Mouse (Mus musculus) forebrain, embryonic 14.5 days (tissue): Measurements from ENCODE around the gene Mrpl37. TPM values are rescaled to one million over a fixed set of nuclear protein-coding genes. Genes with fewer than 3 reads are reported as not detected.

Source experiments
- ATAC-seq: fragments of 200-750 bp; cut with Nextera tagmentation; 2 replicates; pipeline ENCODE4 v1.8.0; 2017; ENCODE audit warnings: mild to moderate bottlenecking, moderate library complexity
- DNase-seq: peaks from one replicate; pipeline ENCODE4 v3.0.0-alpha.2; 2015; ENCODE audit warnings: low spot score
- H3K27ac ChIP-seq: fragments of 300-500 bp; sonication (generic); 2 replicates; pipeline ENCODE4 v1.5.1; 2014; ENCODE audit warnings: low read depth, mild to moderate bottlenecking, control low read depth, low read length, moderate library complexity
- H3K27me3 ChIP-seq: fragments of 300-500 bp; sonication (generic); replicated peaks from 2 replicates; pipeline ENCODE4 v1.6.1; 2014; ENCODE audit warnings: low read length, control low read depth, mixed read lengths; ENCODE audit not compliant: control insufficient read depth, insufficient read depth
- H3K36me3 ChIP-seq: fragments of 300-500 bp; sonication (generic); 2 replicates; pipeline ENCODE4 v1.6.1; 2014; ENCODE audit warnings: low read length, control low read depth; ENCODE audit not compliant: control insufficient read depth, insufficient read depth
- H3K4me1 ChIP-seq: fragments of 300-500 bp; sonication (generic); 2 replicates; pipeline ENCODE4 v1.6.1; 2014; ENCODE audit warnings: antibody characterized with exemption, low read length, control low read depth; ENCODE audit not compliant: control insufficient read depth, insufficient read depth
- H3K4me2 ChIP-seq: fragments of 300-500 bp; sonication (generic); 2 replicates; pipeline ENCODE4 v1.6.1; 2014; ENCODE audit warnings: mild to moderate bottlenecking, control low read depth, low read length
- H3K4me3 ChIP-seq: fragments of 300-500 bp; sonication (generic); 2 replicates; pipeline ENCODE4 v1.5.1; 2014; ENCODE audit warnings: low read depth, low read length, control low read depth
- H3K9ac ChIP-seq: fragments of 300-500 bp; sonication (generic); 2 replicates; pipeline ENCODE4 v1.6.1; 2014; ENCODE audit warnings: mild to moderate bottlenecking, low read length, control low read depth, moderate library complexity
- H3K9me3 ChIP-seq: fragments of 300-500 bp; sonication (generic); replicated peaks from 2 replicates; pipeline ENCODE4 v1.6.1; 2016; ENCODE audit warnings: low read length, control low read depth, mixed read lengths; ENCODE audit not compliant: control insufficient read depth
- WGBS: fragments of 180-500 bp; shearing (Covaris S2); extraction: QIAGEN DNeasy Blood & Tissue Kit; methylation state at CpG from one replicate; pipeline ENCODE4 v1.1.7; 2014; 5-methylcytosine and 5-hydroxymethylcytosine counted together
- polyA plus RNA-seq: library from polyadenylated mRNA; unstranded; fragments of >200 nt; fragmentation: Nextera tagmentation; extraction: Ambion mirVana; gene quantifications from 2 replicates; pipeline ENCODE4 v1.2.1, GENCODE M21; 2014

The Mrpl37 gene
- polyA plus RNA-seq, 1 experiment from 2014 or later: 95.6 TPM

DNA sequence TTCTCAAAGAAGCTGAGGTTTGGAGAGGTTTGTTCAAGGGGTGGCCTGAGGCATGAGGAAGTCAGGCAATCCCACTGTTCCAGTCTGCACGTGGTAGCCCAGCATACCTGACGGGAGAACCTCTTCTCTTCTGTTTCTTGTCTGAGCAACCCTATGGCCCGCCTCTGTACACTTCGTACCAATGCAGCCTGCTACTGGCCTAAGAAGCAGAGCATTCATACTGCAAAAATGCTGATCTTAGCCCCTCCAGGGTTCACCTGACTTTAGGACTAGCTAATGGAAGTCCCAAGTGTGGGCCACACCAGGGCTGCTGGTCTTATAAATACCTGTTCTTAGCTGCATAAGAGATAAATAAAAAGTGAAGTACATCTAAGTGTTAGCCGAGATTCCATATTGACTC is 8.3 kb downstream of the Mrpl37 start:
- H3K27me3 ChIP-seq: no peaks in the 10 kb centered on the region
- H3K27ac ChIP-seq: no peak overlapping the region
- DNase-seq: no peak
- no peaks in the 10 kb centered on the region for H3K9me3 ChIP-seq
- 89% methylated on average over 5 of the region's 5 CpGs for WGBS
- H3K36me3 ChIP-seq: peaks cover 75% of the 10 kb centered on the region
- H3K4me1 ChIP-seq: no peaks in the 10 kb centered on the region
- H3K4me3 ChIP-seq: no peak overlapping the region
- ATAC-seq: no peak
- no peak overlapping the region for H3K4me2 ChIP-seq
- H3K9ac ChIP-seq: no peak overlapping the region

DNA sequence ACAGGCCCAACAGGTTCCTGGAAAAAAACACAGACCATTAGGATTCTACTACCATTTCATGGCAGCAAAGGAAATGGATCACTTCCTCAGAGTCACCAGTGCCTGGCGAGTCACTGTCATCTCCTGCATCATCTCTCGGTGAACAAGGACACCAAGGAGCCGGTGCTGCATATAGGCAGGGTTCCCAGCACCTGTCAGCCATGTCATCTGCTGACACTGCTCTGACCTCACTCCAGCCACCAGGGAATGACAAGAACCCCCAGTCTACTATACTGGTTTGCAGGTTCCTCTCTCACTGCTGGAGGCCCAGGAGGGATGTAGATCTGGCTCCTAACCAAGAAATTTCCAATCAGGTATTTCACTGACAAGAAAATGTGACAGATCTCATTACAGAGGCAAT is 10.6 kb downstream of the Mrpl37 start:
- no peak overlapping the region for H3K4me2 ChIP-seq
- H3K9me3 ChIP-seq: no peaks in the 10 kb centered on the region
- H3K27me3 ChIP-seq: no peaks in the 10 kb centered on the region
- no peak overlapping the region for H3K27ac ChIP-seq
- H3K36me3 ChIP-seq: peaks cover 55% of the 10 kb centered on the region
- WGBS: 91% methylated on average over 3 of the region's 3 CpGs
- DNase-seq: no peak
- no peak overlapping the region for H3K4me3 ChIP-seq
- H3K9ac ChIP-seq: no peak overlapping the region
- ATAC-seq: no peak
- no peaks in the 10 kb centered on the region for H3K4me1 ChIP-seq

DNA sequence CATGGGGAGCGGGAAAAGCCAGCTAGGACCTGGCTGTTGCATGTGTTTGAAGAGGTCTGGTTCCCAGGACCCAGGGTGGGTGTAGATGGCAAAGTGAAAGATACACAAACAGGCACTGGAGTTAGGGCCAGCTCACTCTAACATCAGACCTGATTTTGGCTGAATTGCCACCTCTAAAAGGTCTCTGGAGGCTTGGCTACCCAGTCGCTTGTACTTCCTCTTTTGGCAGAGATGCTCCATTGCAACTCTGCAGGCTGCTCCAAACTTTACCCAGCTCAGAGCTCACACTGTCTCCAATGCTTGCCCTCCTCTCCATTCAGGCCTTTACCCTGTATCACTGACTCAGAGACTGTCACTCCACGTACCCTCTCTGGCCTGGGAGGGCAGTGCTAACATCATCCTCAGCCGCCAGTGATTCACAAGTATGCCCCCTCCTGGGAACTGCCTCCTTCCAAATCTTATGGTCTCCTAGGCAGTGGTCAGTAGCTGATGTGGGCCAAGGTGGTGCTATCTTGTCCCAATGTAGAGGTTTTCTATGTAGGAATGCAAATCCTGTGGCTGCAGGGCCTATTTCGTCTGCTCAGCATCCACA is 13.6 kb downstream of the Mrpl37 start:
- Histone ChIP-seq H3K4me1 (no peaks in the 10 kb centered on the region), H3K9me3 (no peaks in the 10 kb centered on the region), H3K27me3 (no peaks in the 10 kb centered on the region), H3K27ac (no peak overlapping the region), H3K9ac (no peak overlapping the region), H3K36me3 (peaks cover 40% of the 10 kb centered on the region), H3K4me2 (no peak overlapping the region), H3K4me3 (no peak overlapping the region)
- DNase-seq (no peak), ATAC-seq (no peak)
- 48% methylated on average over 5 of the region's 5 CpGs for WGBS

DNA sequence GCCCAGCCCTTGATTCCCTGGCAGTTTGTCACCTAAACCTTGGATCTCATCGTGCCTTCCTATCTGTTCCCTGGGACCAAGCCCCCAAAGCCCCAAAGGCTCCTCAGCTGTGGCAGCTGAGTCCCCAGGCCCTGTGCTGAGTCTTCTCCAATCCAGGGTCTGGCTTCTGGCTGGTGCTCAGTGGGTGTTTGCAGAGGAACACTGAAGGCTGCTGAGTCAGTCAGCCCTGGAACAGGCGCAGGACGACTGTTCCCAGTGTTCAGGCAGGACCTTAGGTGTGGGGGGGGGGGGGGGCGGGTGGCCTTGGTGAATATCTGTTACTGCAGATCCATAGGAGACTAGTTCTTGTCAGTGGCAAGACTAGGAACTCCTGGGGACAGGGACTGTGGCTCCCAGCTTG is 14.8 kb downstream of the Mrpl37 start:
- Histone ChIP-seq H3K4me3 (no peak overlapping the region), H3K4me2 (no peak overlapping the region)

DNA sequence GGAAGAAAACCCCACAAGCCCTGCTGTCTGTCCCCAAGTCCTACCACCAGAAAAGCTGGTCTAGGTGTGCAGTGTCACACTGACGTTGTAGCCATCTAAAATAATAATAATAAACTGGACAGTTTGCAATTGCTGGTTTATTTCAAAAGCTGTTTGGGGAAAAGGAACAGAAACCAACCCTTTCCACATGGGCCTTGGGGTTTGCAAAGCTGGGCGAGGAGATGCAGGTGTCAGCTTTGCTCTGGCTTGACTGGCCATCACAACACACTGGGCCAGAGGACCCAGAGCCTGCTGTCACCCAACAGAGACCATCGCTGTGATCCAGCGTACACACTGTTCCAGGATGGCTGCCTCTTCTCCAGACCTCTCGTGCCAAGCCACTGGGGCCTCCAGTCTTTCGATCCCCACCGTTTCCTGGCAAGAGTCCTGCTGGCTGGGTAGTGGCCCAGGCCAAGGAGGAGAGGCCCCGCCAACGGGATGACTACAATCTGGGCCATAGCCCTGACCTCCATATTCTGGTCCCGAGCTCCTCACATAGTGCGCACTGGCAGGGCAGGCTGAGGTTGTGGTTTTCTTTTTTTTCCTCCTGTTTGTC is 18.0 kb downstream of the Mrpl37 start:
- WGBS: 84% methylated on average over 11 of the region's 11 CpGs
- no peak for DNase-seq
- peaks cover 52% of the 10 kb centered on the region for H3K36me3 ChIP-seq

More for the DNA sequence above, 14.8 kb downstream of the Mrpl37 start:
- no peaks in the 10 kb centered on the region for H3K4me1 ChIP-seq
- no peak for DNase-seq
- H3K27me3 ChIP-seq: no peaks in the 10 kb centered on the region
- 51% methylated on average over 4 of the region's 4 CpGs for WGBS
- H3K9me3 ChIP-seq: no peaks in the 10 kb centered on the region
- ATAC-seq: no peak
- peaks cover 40% of the 10 kb centered on the region for H3K36me3 ChIP-seq
- no peak overlapping the region for H3K27ac ChIP-seq
- no peak overlapping the region for H3K9ac ChIP-seq

DNA sequence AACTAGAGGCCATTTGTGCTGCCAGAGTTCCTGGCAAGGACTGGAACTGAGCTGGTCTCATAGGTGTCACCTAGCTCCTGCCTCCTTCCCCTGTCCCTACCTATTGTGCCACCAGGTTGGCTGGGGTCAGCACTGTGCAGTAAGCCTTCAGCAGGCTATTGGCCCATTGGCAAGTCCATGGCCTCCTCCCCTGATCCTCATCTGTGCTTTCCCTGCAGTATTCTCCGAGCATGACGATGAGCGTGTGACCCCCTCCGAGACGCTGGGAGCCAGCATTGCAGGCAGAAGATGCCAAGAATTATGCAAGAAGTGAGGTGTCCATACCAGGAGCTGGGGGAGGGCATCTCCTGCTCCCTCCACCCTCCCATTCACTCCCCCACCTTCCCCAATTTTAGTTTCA is 18.9 kb downstream of the Mrpl37 start:
- Histone ChIP-seq H3K27ac (no peak overlapping the region), H3K9ac (no peak overlapping the region), H3K4me3 (no peak overlapping the region), H3K27me3 (no peaks in the 10 kb centered on the region), H3K4me1 (no peaks in the 10 kb centered on the region), H3K4me2 (no peak overlapping the region), H3K36me3 (peaks cover 57% of the 10 kb centered on the region), H3K9me3 (no peaks in the 10 kb centered on the region)
- WGBS: 91% methylated on average over 5 of the region's 5 CpGs
- ATAC-seq (no peak), DNase-seq (no peak)

More for the DNA sequence above, 18.0 kb downstream of the Mrpl37 start:
- Histone ChIP-seq H3K4me3 (no peak overlapping the region), H3K9me3 (no peaks in the 10 kb centered on the region), H3K4me2 (no peak overlapping the region), H3K9ac (no peak overlapping the region), H3K27me3 (no peaks in the 10 kb centered on the region), H3K27ac (no peak overlapping the region), H3K4me1 (no peaks in the 10 kb centered on the region)
- no peak for ATAC-seq

DNA sequence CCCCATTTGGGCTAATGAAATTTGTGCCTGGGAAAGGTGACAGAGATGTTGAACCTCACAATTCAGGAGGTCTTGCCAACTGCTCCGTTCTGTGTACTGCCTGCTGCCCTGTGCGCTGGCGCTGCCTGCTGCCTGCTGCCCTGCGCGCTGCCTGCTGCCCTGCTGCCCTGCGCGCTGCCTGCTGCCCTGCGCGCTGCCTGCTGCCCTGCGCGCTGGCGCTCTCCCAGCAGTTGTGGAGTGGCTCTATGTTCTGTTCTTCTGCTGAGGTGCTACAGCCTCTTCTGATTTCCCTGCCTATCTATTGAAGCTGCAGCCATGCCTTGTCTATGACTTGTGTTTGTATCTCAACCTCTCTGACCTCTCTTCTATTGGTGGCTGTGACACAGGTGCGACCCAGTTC is 21.5 kb downstream of the Mrpl37 start:
- WGBS: 96% methylated on average over 13 of the region's 13 CpGs
- H3K4me2 ChIP-seq: no peak overlapping the region
- DNase-seq: no peak
- no peak overlapping the region for H3K4me3 ChIP-seq
- no peaks in the 10 kb centered on the region for H3K27me3 ChIP-seq
- no peak for ATAC-seq
- H3K9me3 ChIP-seq: no peaks in the 10 kb centered on the region
- peaks cover 82% of the 10 kb centered on the region for H3K36me3 ChIP-seq
- H3K4me1 ChIP-seq: no peaks in the 10 kb centered on the region
- no peak overlapping the region for H3K27ac ChIP-seq
- no peak overlapping the region for H3K9ac ChIP-seq

DNA sequence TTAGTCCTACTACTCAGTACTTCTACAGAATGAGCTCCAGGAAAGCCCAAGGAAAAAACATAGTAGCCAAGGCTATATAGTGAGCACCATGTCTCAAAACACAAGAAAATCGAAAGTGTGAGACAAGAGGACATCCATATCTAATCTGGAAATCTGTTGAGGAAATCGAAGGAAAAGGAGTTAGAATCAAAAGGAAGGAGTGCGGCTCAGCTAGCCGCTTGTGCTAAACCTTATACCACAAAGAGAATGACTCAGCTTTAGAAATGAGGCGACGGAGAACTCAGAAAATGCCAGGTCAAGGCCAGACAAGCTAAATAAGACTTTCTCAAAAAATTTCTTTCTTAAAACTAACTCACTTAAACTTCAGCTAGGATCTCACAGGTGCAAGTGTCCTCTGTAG is 24.4 kb downstream of the Mrpl37 start:
- ATAC-seq (no peak), DNase-seq (no peak)
- Histone ChIP-seq H3K4me3 (no peak overlapping the region), H3K4me2 (no peak overlapping the region), H3K9ac (no peak overlapping the region), H3K4me1 (no peaks in the 10 kb centered on the region), H3K9me3 (no peaks in the 10 kb centered on the region), H3K36me3 (peaks cover 87% of the 10 kb centered on the region), H3K27ac (no peak overlapping the region), H3K27me3 (no peaks in the 10 kb centered on the region)
- 95% methylated on average over 6 of the region's 6 CpGs for WGBS

DNA sequence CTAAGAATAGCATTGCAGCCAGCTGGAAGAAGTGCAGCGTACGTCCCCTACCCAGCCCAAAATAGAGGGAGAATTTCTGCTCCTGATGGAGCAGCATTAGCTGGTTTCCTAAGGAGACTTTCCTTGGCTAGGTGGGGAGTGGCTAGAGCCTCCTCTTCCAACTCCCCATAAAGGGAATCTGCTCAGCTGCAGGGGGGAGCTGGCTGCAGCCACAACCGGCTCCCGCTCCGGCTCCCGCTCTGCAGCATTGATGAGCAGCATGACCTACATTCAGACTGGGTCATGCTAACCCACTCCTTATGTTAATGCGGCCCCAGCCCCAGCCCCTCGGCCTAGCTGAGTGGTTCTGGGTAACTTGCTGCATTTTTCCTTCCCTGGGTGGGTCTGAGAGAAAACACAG is 27.4 kb downstream of the Mrpl37 start:
- H3K36me3 ChIP-seq: peaks cover 81% of the 10 kb centered on the region
- peak; percentile 40; the same call in 1 of the 2 replicates for ATAC-seq
- DNase-seq: no peak

More for the DNA sequence above, 27.4 kb downstream of the Mrpl37 start:
- H3K4me3 ChIP-seq: no peak overlapping the region
- no peak overlapping the region for H3K4me2 ChIP-seq
- H3K4me1 ChIP-seq: no peaks in the 10 kb centered on the region
- H3K27me3 ChIP-seq: no peaks in the 10 kb centered on the region
- no peaks in the 10 kb centered on the region for H3K9me3 ChIP-seq
- 74% methylated on average over 8 of the region's 8 CpGs for WGBS
- H3K27ac ChIP-seq: no peak overlapping the region
- H3K9ac ChIP-seq: no peak overlapping the region
